Mouse (Mus musculus) thymus, postnatal 36 days (tissue): ENCODE results near the gene Limd1.

Experiments
- DNase-seq, 2 experiments: peaks; one replicate each; pipeline ENCODE4 v3.0.0; 2022; ENCODE audit warnings: mixed read lengths in 2 of 2

The Limd1 gene

DNA sequence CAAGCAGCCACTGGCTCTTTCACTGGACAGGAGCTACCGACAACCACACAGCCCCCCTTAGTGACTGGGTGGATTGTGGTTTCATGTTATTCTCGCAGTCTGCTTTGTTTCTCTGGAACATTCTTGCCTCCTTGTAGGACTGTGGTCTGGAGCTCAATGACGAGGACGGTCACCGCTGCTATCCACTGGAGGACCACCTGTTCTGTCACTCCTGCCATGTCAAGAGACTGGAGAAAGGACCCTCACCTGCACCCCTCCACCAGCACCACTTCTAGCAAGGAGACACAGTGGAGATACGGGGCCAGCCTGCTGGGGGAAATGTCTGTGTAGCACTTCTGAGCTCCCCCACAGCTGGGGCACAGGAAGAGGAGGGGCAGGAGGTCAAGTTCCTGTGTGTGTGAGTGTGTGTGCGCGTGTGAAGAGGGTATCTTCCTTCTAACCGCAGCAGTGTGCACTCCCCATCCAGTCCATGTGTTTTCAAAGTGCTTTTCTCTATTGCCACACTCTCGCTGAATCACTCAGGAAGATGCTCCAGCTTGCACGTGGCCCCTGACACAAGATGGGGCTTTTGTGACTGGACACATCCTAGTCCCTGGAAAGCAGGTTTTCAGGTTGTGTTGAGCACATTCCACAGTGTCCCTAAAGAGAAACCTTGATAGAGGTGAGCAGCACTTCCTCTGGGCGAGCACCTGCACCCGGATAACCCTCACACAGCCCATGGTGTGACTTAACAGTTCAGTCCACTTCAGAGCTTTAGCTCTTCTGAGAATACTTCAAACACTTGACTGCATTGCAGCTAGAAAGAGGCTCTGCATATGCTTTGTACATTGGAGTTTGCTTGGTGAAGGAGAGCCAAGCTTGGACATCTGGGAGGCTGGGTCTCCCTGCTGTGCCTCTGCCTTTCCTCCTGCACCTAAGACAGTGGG lies 40.7 kb downstream of the Limd1 start:
- DNase-seq = peak; percentile 72 to 82

DNA sequence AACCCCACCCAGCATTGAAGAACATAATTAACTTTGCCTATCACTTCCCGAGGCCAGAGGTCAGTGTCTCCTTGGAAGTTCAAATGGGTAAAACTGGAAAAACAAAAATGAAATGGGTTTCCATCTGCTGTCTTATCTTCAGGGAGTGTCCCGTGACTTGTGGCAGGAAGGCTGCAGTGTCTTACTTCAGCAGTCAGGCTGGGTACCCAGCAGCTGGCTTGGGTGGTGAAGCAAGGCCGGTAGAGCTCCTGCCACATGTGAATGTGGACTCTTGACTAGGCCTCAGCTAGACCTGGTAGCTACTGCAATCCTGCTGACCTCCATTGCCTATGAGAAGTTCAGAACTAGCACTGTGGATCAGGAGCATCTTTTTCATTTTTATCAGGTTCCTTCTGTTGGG lies 42.2 kb downstream of the Limd1 start:
- no peak for DNase-seq

GRCm38 (mm10) chr9:123523676-123524075 lies 45.2 kb downstream of the Limd1 start:
- peak; percentile 33 to 46 for DNase-seq

DNA sequence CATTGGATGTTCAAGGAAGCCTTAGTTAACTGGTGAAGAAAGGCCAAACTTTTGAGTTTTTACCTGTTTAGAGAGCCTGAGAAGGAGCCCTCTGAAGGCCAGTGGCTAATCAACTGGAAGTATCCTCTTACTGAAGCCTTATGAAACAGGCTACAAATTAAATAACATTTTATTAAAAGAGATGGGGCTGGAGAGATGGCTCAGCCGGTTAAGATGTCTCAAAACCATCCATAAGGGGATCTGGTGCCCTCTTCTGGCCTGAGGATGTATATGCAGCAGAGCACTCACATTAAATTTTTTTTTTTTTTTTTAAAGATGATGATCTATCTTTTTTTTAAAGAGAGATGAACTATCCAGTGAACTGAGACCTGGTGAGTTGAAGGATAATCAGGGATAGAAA lies 46.6 kb downstream of the Limd1 start:
- DNase-seq = peak; percentile 49 to 62

DNA sequence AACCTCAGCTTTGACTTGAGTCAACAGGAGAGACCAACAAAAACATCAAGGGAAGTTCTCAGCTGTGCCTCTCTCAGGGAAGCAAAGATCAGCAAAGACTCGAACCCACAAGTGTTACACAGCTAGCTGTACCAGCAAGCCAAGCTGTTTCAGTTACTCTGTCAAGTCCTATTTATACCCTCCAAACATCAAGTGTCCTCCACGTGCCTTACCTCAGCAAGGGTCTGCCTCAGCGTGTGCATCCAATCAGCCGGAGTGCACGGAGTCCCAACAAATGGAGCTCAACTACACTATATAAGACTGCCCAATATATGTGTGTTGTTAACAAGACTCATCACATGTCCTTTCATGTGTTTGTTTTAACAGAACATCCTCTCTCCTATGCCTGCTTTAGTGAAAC lies 48.0 kb downstream of the Limd1 start:
- DNase-seq = no peak

- no peak for DNase-seq
Observed at GRCm38 (mm10) chr9:123528087-123528925, 49.8 kb downstream of the Limd1 start.

DNA sequence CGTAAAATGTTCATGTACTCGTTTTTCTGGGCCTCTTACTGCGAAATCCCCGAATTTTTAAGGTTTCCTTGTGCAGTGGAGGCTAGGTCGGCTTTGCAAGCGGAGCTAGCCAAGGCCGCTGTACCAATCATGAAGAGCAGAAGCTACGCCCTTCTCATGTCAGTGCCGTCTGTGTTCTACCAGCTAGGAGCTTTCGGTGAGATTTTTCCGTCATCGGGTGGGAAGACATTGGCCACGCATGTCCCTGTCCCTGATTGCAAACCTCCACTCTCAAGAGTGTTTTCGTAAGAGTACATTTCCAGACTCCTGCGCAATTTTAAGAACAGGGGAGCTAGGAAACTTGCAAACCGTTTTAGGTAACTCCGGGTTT lies 50.4 kb downstream of the Limd1 start:
- peak; percentile 35 to 48 for DNase-seq

- DNase-seq = peak; percentile 95 to 98
Observed at GRCm38 (mm10) chr9:123529392-123530157, 51.1 kb downstream of the Limd1 start, which contains the start of gene Sacm1l. Sacm1l (plus strand) TSS chr9:123529759.

DNA sequence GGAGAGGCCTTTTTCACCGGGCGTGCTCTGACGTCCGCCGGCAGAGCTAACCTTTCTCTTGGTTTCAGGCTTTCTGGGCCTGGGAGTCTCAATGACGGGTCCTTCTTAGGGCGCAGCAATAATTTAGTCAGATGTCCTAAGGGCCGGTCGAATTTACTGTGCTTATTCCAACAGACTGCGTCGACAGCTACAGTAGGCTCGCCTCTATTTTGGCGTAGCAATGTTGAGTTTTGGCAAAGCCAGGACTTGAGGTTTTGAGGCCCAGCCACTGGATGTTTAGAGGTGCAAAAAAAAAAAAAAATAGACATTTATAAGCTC lies 51.6 kb downstream of the Limd1 start:
- DNase-seq = no peak

GRCm38 (mm10) chr9:123530566-123531130 lies 52.1 kb downstream of the Limd1 start:
- no peak for DNase-seq

- DNase-seq = no peak
Observed at GRCm38 (mm10) chr9:123531234-123531633, 52.7 kb downstream of the Limd1 start.

GRCm38 (mm10) chr9:123536613-123537012 lies 58.1 kb downstream of the Limd1 start:
- DNase-seq = no peak

GRCm38 (mm10) chr9:123538189-123538588 lies 59.7 kb downstream of the Limd1 start:
- DNase-seq = no peak

- DNase-seq = no peak
Observed at GRCm38 (mm10) chr9:123539093-123539492, 60.6 kb downstream of the Limd1 start.

- no peak for DNase-seq
Observed at GRCm38 (mm10) chr9:123539823-123540222, 61.3 kb downstream of the Limd1 start.

DNA sequence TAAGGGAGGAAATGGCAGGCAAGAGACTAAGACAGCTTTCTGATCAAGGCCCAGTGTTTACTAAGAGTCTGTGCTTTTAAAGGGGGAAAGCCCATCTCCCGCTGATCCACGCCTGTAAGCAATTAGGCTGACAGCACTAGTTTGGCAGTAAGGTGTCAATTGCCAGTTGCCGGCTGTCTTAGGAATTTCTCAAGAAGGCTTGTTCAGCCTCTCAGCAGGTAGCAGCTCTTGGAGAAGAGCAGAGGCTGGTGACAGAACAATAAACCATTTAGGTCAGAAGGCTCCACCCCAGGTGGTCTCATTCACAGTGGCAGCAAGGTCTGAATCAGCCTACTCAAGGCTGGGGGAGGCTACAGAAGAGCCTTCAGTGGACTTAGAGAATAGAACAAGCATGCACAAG lies 76.1 kb downstream of the Limd1 start:
- no peak for DNase-seq
